Mouse (Mus musculus) liver, embryonic 13.5 days (tissue): ENCODE results near the gene Aplf. TPM values are rescaled to one million over a fixed set of nuclear protein-coding genes. Genes with fewer than 3 reads are reported as not detected.

ENCODE experiments used
- ATAC-seq: fragments of 200-750 bp; cut with Nextera tagmentation; 2 replicates; pipeline ENCODE4 v1.8.0; 2017; ENCODE audit warnings: low read depth, mild to moderate bottlenecking, moderate number of reproducible peaks, moderate library complexity
- DNase-seq: peaks from one replicate; pipeline ENCODE4 v3.0.0; 2022
- H3K27ac ChIP-seq: fragments of 300-500 bp; sonication (generic); 2 replicates; pipeline ENCODE4 v1.5.1; 2015; ENCODE audit warnings: moderate library complexity, mild to moderate bottlenecking, inconsistent platforms
- H3K27me3 ChIP-seq: fragments of 300-500 bp; sonication (generic); 2 replicates; pipeline ENCODE4 v1.6.1; 2015; ENCODE audit warnings: mild to moderate bottlenecking, inconsistent platforms
- H3K36me3 ChIP-seq: fragments of 300-500 bp; sonication (generic); 2 replicates; pipeline ENCODE4 v1.6.1; 2015; ENCODE audit warnings: mild to moderate bottlenecking, inconsistent platforms
- H3K4me1 ChIP-seq: fragments of 300-500 bp; sonication (generic); replicated peaks from 2 replicates; pipeline ENCODE4 v1.6.1; 2015; ENCODE audit warnings: inconsistent platforms
- H3K4me2 ChIP-seq: fragments of 300-500 bp; sonication (generic); 2 replicates; pipeline ENCODE4 v1.6.1; 2015; ENCODE audit warnings: inconsistent platforms, mild to moderate bottlenecking, moderate library complexity
- H3K4me3 ChIP-seq: fragments of 300-500 bp; sonication (generic); replicated peaks from 2 replicates; pipeline ENCODE4 v1.5.1; 2015; ENCODE audit warnings: mild to moderate bottlenecking, inconsistent platforms
- H3K9ac ChIP-seq: fragments of 300-500 bp; sonication (generic); 2 replicates; pipeline ENCODE4 v1.6.1; 2015; ENCODE audit warnings: mild to moderate bottlenecking, inconsistent platforms
- H3K9me3 ChIP-seq: fragments of 300-500 bp; sonication (generic); replicated peaks from 2 replicates; pipeline ENCODE4 v1.6.1; 2016; ENCODE audit warnings: inconsistent platforms
- WGBS: fragments of 180-500 bp; shearing (Covaris S2); methylation state at CpG from one replicate; pipeline ENCODE4 v1.1.7; 2015; ENCODE audit not compliant: insufficient replicate concordance; 5-methylcytosine and 5-hydroxymethylcytosine counted together
- polyA plus RNA-seq: library from polyadenylated mRNA; unstranded; fragments of >200 nt; fragmentation: Nextera tagmentation; extraction: Ambion mirVana; gene quantifications from 2 replicates; pipeline ENCODE4 v1.2.1, GENCODE M21; 2015

Gene Aplf
- polyA plus RNA-seq, 1 experiment from 2014 or later = 16.6 TPM

DNA sequence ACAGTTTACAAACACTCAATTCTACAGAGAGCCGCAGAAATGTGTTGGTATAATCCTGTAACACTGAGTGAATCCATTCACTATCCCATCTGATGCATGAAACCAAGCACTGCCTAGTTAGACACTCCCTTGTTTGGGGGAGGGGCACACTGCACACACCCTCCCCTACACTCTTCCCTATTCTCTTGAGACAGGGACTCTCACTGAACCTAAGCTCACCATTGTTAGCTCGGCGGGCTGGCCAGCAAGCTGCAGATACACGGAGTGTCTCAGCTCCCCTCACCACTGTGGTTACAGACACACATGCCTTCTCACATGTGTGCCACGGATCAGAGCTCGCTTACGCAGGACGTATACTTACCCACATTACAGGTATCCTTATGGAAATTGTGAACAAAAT lies 4.2 kb downstream of the Aplf start:
- Histone ChIP-seq H3K4me2 (peak overlapping the region; percentile 50), H3K27ac (peak overlapping the region; percentile 83)
- WGBS = 64% methylated on average over 8 of the region's 8 CpGs

DNA sequence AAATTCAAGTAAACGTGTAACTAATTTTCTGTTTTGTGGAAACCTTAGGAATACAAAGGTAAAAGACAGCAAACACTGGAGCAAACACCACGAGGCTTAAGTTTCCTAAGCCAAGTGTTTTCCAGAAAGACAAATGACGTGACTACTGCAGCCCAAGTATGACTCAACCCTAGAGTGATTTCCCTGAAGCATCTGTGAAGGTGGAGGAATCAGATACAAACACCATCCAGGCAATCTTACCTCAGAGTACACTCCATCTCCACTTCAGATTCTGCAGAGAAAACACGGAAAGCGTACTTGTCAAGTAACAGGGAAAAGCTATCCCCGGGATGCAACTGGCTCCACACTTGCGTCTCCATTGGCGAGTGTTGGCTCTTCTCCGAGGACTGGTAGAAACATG lies 8.5 kb downstream of the Aplf start:
- H3K9ac ChIP-seq = no peak overlapping the region
- 84% methylated on average over 9 of the region's 9 CpGs for WGBS
- ATAC-seq (no peak), DNase-seq (no peak)
- no peak overlapping the region for H3K4me3 ChIP-seq
- peak overlapping the region; percentile 36; the same call in 1 of the 2 replicates for H3K27ac ChIP-seq
- H3K4me1 ChIP-seq = peaks cover 56% of the 10 kb centered on the region
- H3K27me3 ChIP-seq = no peaks in the 10 kb centered on the region
- H3K36me3 ChIP-seq = peaks cover 30% of the 10 kb centered on the region
- peaks cover 3% of the 10 kb centered on the region; the same call in 1 of the 2 replicates for H3K9me3 ChIP-seq
- H3K4me2 ChIP-seq = no peak overlapping the region

More for the DNA sequence above, 4.2 kb downstream of the Aplf start:
- H3K27me3 ChIP-seq = no peaks in the 10 kb centered on the region
- H3K4me3 ChIP-seq = peak overlapping the region; percentile 25; the same call in 1 of the 2 replicates
- DNase-seq (no peak), ATAC-seq (no peak)
- peaks cover 3% of the 10 kb centered on the region; the same call in 1 of the 2 replicates for H3K9me3 ChIP-seq
- peaks cover 54% of the 10 kb centered on the region for H3K4me1 ChIP-seq
- peaks cover 30% of the 10 kb centered on the region for H3K36me3 ChIP-seq
- H3K9ac ChIP-seq = peak overlapping the region; percentile 49; the same call in 1 of the 2 replicates

DNA sequence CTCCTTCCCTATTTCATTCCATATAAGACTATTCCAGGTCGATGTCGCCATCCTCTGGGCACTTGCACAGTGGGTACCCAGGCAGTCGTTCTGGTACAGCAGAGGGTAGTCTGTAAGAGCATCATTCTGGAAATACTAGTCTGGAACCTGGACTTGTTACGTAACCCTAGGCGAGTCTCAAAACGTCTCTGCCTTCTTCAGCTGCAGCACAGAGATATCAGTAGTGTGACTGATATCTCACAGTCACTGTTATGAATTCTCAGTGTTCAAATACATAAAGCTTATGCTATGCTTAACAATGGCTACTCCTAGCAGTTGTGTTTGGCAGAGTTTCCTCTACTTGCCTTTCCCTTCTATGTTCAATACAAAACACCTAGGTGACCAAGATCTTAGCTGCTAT lies 9.8 kb downstream of the Aplf start:
- Histone ChIP-seq H3K4me3 (0 out of 2 replicates have a peak overlapping the region, but pooled peaks have one; percentile 8), H3K36me3 (peaks cover 31% of the 10 kb centered on the region), H3K9ac (peak overlapping the region; percentile 22; the same call in 1 of the 2 replicates), H3K27ac (peak overlapping the region; percentile 86), H3K9me3 (peaks cover 3% of the 10 kb centered on the region; the same call in 1 of the 2 replicates), H3K4me2 (peak overlapping the region; percentile 50), H3K4me1 (peaks cover 48% of the 10 kb centered on the region), H3K27me3 (no peaks in the 10 kb centered on the region)
- ATAC-seq (peak; percentile 94), DNase-seq (peak; percentile 56)
- 32% methylated on average over 6 of the region's 6 CpGs for WGBS

GRCm38 (mm10) chr6:87661707-87662106 lies 10.3 kb downstream of the Aplf start:
- H3K4me3 ChIP-seq = 0 out of 2 replicates have a peak overlapping the region, but pooled peaks have one; percentile 8
- peak overlapping the region; percentile 50 for H3K4me2 ChIP-seq
- WGBS = 27% methylated on average over 2 of the region's 2 CpGs
- peaks cover 43% of the 10 kb centered on the region for H3K4me1 ChIP-seq
- H3K9ac ChIP-seq = peak overlapping the region; percentile 22; the same call in 1 of the 2 replicates
- no peaks in the 10 kb centered on the region for H3K27me3 ChIP-seq
- peaks cover 3% of the 10 kb centered on the region; the same call in 1 of the 2 replicates for H3K9me3 ChIP-seq
- DNase-seq (no peak), ATAC-seq (peak; percentile 69)
- H3K36me3 ChIP-seq = peaks cover 26% of the 10 kb centered on the region
- peak overlapping the region; percentile 86 for H3K27ac ChIP-seq

GRCm38 (mm10) chr6:87658816-87659215 lies 13.2 kb downstream of the Aplf start:
- WGBS = 25% methylated on average over 4 of the region's 4 CpGs
- DNase-seq = no peak

GRCm38 (mm10) chr6:87653904-87654638 lies 17.9 kb downstream of the Aplf start:
- no peak for ATAC-seq
- Histone ChIP-seq H3K4me1 (peaks cover 15% of the 10 kb centered on the region), H3K27me3 (no peaks in the 10 kb centered on the region), H3K36me3 (peaks cover 39% of the 10 kb centered on the region), H3K4me2 (no peak overlapping the region), H3K4me3 (no peak overlapping the region), H3K27ac (no peak overlapping the region), H3K9me3 (no peaks in the 10 kb centered on the region), H3K9ac (no peak overlapping the region)
- WGBS = 46% methylated on average over 8 of the region's 8 CpGs
- DNase-seq = no peak

More at GRCm38 (mm10) chr6:87658816-87659215, 13.2 kb downstream of the Aplf start:
- H3K9ac ChIP-seq = no peak overlapping the region
- no peaks in the 10 kb centered on the region for H3K27me3 ChIP-seq
- no peak overlapping the region for H3K4me2 ChIP-seq
- peaks cover 46% of the 10 kb centered on the region for H3K4me1 ChIP-seq
- H3K9me3 ChIP-seq = no peaks in the 10 kb centered on the region
- no peak overlapping the region for H3K4me3 ChIP-seq
- peak; percentile 72 for ATAC-seq
- H3K36me3 ChIP-seq = peaks cover 26% of the 10 kb centered on the region
- peak overlapping the region; percentile 66 for H3K27ac ChIP-seq

DNA sequence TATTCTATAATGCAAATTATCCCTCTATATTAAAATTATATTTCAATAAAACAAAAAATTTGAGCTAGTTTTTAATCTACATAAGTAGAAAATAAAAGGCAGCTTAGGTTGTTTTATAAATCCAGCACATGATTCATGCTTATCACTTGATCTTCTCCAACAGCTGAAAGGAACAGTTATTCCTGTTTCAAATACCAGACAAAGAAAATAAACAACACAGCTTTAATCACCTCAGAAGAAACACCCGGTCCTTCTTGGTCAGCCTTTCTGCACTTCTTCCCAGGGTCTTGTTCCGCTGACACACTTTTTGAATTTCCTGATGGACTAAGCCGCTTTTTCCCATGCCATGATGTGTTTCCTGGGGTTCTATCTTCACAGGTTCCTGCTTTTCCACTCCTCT lies 18.5 kb downstream of the Aplf start:
- ATAC-seq = no peak
- H3K9me3 ChIP-seq = no peaks in the 10 kb centered on the region
- no peak overlapping the region for H3K4me3 ChIP-seq
- DNase-seq = no peak
- 76% methylated on average over 3 of the region's 3 CpGs for whole genome bisulfite sequencing
- peaks cover 10% of the 10 kb centered on the region for H3K4me1 ChIP-seq
- H3K36me3 ChIP-seq = peaks cover 40% of the 10 kb centered on the region
- no peak overlapping the region for H3K4me2 ChIP-seq
- H3K27ac ChIP-seq = no peak overlapping the region
- H3K27me3 ChIP-seq = no peaks in the 10 kb centered on the region
- H3K9ac ChIP-seq = no peak overlapping the region

DNA sequence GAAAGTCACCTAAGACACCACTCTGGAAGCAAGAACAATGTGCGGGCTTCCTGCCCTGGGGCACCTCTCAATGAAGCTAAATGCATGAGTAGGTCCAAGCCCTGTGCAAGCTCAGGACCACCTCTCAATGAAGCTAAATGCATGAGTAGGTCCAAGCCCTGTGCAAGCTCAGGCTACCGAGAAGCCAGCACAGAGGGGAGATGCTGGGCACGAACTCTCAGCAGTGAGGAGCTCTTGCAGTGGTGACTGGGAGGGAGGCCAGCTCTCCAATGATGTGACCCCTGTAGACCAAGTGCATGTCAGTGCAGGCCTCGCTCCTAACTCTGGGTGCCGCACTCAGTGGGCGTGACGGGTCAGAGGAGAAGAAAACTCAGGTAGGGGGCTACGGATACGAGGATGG lies 19.3 kb downstream of the Aplf start:
- Histone ChIP-seq H3K4me2 (no peak overlapping the region), H3K36me3 (peaks cover 37% of the 10 kb centered on the region), H3K27me3 (no peaks in the 10 kb centered on the region), H3K27ac (no peak overlapping the region), H3K4me1 (peaks cover 8% of the 10 kb centered on the region), H3K9me3 (no peaks in the 10 kb centered on the region), H3K9ac (no peak overlapping the region), H3K4me3 (no peak overlapping the region)
- no peak for ATAC-seq
- no peak for DNase-seq
- 93% methylated on average over 9 of the region's 9 CpGs for WGBS

DNA sequence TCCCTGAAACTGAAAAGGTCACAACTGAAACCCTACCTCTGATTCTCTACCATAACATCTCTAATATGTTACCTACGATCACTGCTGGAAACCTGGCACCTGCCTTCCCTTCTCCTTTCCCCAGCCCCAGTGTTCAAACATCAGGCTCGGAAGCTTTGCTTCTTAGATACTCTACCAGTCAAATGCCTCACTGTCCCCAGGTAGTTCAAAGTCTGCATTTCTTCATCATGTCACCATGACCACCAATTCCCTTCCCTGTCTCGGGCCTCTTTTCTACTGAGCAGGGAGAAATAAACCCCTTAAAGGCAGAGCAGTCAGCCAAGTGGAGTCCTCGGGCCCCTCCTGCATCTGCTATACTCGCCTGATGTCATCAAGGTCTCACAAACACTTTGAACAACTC lies 20.2 kb downstream of the Aplf start:
- no peaks in the 10 kb centered on the region for H3K27me3 ChIP-seq
- no peak overlapping the region for H3K9ac ChIP-seq
- H3K9me3 ChIP-seq = no peaks in the 10 kb centered on the region
- DNase-seq (no peak), ATAC-seq (no peak)
- 77% methylated on average over 5 of the region's 5 CpGs for WGBS
- no peak overlapping the region for H3K4me3 ChIP-seq
- H3K4me1 ChIP-seq = peaks cover 8% of the 10 kb centered on the region
- no peak overlapping the region for H3K4me2 ChIP-seq
- peaks cover 35% of the 10 kb centered on the region for H3K36me3 ChIP-seq
- no peak overlapping the region for H3K27ac ChIP-seq

GRCm38 (mm10) chr6:87638134-87638660 lies 33.8 kb downstream of the Aplf start:
- H3K9me3 ChIP-seq = no peaks in the 10 kb centered on the region
- H3K4me3 ChIP-seq = no peak overlapping the region
- ATAC-seq (no peak), DNase-seq (no peak)
- no peak overlapping the region for H3K27ac ChIP-seq
- H3K4me2 ChIP-seq = no peak overlapping the region
- no peaks in the 10 kb centered on the region for H3K27me3 ChIP-seq
- peaks cover 27% of the 10 kb centered on the region for H3K36me3 ChIP-seq
- H3K4me1 ChIP-seq = no peaks in the 10 kb centered on the region
- no peak overlapping the region for H3K9ac ChIP-seq
- 74% methylated on average over 11 of the region's 11 CpGs for WGBS

GRCm38 (mm10) chr6:87632176-87632575 lies 39.8 kb downstream of the Aplf start:
- H3K4me2 ChIP-seq = no peak overlapping the region
- no peak overlapping the region for H3K4me3 ChIP-seq
- no peaks in the 10 kb centered on the region for H3K9me3 ChIP-seq
- H3K9ac ChIP-seq = no peak overlapping the region
- DNase-seq = no peak
- 83% methylated on average over 4 of the region's 4 CpGs for WGBS
- ATAC-seq = no peak
- peaks cover 15% of the 10 kb centered on the region for H3K36me3 ChIP-seq
- H3K4me1 ChIP-seq = no peaks in the 10 kb centered on the region
- H3K27me3 ChIP-seq = no peaks in the 10 kb centered on the region
- no peak overlapping the region for H3K27ac ChIP-seq
